Mouse (Mus musculus) cerebellum, adult 11 months (tissue): ENCODE data around the gene Cntrob.
A peak's percentile ranks its signal among the peaks of the same experiment; 100 is the strongest.

Experiments used
- DNase-seq: peaks from one replicate; pipeline ENCODE4 v3.0.0; 2022

Cntrob gene

DNA sequence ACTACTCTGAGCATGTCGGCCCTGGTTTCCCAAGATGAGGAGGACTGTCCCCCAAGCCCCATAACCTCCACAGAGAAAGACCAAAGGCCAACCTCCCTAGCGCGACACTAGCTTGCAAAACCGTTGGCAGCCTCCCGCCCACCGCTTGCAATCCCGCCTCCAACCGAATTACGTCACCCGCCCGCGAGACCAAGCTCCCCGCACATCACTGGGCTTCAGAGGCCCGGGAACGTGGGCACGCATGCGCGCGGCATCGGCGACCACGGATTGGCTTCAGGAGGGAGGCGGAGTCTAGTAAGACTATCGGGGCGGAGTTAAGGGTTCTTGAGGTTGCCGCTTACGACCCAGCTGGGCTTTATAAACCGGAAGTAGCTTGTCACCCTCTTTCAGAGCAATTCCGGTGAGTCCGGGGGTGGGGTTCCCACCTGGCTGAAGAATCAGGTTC, at the start of gene Cntrob, which contains the start of gene Trappc1:
Gene Cntrob, minus strand, starts transcription at position 109 of the 445 bp plus-strand sequence.
Gene Trappc1, plus strand, starts transcription at position 314 of the 445 bp plus-strand sequence.
- DNase-seq = peak; percentile 99

DNA sequence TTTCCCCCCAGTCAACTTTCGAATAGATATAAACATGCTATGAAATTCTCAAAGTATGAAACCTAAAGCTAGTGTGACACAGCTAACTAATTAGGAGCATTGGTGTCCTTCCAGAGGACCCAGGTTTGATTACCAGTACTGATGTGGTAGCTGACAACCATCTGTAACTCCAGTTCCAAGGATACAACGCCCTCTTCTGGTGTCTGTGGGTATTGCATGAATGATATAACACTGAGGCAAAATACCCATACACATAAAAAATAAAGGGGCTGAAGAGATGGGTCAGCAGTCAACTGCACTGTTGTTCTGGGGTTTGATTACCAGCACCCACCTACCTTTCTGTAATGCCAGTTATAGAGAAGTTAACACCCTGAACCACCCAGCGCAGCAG, 49.2 kb upstream of the Cntrob start:
- no peak for DNase-seq

DNA sequence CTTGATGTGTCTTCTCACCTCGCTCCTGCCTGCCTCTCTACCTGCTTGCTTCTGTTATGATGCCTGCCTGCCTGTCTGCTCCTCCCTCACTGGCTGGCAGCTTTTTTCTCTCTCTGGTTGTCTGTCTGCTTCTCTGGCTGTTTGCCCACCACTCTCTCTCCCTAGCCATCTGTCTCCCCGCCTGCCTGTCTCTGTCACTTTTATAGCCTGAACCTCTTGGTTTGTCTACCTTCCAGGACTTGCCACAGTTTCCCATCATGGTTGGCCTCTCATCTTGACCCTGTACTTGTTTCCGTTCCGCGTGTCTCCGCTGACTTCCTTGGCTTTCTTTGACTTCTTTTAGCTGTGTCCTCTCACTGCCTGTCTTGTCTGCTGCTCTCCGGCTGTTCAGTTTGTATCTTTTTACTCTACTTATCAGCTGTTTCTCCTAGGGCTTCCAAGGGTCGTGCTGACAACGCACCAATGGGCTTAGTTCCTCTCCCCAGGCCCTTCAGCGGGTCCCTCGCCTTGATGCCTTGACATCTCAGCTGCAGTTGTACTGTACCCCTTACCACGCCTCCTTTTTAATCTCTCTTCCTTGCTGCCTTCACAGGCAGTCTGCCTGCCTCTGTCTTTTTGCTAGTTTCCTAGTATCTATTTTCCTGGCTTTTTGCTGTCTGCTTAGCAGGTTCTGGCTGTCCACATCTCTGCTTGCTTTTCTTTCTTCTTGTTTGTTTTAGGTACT, 48.6 kb upstream of the Cntrob start:
- DNase-seq = peak; percentile 89

GRCm38 (mm10) chr11:69371601-69372000, 48.0 kb upstream of the Cntrob start:
- DNase-seq = no peak

DNA sequence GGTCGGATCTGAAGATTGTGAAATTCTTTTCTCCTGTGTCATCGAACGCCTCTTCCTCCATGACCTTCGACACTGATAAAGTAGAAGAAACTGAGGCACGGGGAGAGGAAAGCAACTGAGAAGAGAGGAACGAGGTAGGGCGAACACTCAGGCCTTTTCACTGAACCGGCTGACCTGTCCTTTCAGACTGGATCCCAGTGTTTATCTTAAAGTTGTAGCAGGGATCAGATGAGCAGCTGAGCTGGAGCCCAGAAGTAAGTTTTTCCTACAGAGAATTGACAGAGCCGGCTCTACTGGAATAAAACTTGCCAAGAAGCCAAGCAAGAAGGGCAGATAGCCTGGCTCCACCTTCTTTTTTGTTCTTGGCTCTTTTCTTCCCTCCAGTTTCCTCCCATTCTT, 47.2 kb upstream of the Cntrob start:
- DNase-seq = no peak

DNA sequence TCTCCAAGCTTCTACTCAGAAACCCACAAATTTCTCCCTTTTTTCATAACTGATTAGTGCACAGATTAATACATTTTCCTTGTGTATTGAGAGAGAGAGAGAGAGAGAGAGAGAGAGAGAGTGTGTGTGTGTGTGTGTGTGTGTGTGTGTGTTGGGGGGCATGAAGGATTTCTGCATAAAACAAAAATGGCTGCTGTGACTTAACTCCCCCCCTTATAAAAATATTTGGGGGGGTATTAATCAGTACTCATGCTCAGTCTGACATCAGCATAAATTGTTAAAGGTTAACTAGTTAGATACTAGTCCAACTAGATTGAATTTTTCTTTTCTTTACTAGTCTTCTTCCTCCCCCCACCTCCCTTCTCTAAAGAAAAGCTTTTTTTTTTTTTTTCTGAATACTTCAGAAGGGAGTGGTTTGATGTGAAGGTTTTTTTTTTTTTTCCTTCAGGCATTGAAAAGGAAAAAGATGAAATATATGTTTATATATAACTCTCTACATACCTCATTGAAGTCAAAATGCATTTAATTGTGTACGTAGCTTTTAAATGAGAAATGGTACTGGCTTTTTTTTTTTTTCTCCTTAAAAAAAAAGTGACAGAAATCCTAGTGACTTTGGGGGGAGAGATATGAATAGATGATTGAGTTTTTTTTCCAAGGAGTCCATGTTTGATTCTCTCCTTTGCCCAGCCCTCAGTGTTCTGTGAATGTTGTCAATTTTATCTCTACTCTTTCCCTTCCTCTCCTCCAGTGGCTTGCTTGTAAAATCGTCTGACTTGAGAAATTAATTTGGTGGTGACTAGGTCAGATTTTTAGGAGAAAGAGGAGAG, 46.6 kb upstream of the Cntrob start:
- DNase-seq = no peak

DNA sequence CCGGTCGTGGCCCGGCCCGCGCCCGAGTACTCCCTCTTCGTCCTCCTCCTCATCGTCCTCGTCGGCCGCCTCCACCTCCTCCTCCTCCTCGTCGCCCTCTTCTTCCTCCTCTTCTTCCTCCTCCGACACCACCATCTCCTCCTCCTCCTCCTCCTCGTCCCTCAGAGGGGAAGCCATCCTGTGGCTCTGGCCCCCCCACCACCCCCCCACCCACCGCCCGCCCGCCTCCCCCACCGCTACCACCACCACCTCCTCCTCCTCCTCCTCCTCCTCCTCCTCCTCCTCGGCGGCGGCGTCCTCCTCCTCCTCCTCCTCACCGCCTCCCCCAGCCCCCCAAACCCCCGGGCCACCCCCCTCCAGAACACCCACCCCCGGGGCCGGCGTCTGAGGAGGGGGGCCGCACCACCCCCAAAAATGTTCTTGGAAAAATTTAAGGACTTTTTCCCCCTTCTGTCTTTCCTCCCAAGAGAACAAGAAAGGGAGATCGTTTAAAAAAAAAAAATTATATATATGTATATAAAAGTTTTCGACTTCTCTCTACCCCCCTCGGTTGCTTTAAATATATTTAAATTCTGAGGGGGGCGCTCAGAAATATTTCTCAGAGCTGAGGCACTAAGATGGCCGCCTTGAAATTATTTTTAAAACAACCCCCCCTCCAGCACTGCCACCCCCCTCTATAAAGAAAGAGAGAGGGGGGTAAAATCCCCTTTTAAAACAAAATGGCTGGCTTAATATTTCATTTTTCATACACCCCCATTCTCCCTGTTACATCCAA, 45.8 kb upstream of the Cntrob start, which contains the start of gene Chd3:
Gene Chd3, minus strand, starts transcription at position 192 of the 775 bp plus-strand sequence.
- DNase-seq = no peak

GRCm38 (mm10) chr11:69368356-69369214, 45.0 kb upstream of the Cntrob start:
- peak; percentile 51 for DNase-seq

GRCm38 (mm10) chr11:69367616-69368355, 44.2 kb upstream of the Cntrob start:
- DNase-seq = no peak

- no peak for DNase-seq
These were observed 43.5 kb upstream of the Cntrob start for GRCm38 (mm10) chr11:69366855-69367615.

DNA sequence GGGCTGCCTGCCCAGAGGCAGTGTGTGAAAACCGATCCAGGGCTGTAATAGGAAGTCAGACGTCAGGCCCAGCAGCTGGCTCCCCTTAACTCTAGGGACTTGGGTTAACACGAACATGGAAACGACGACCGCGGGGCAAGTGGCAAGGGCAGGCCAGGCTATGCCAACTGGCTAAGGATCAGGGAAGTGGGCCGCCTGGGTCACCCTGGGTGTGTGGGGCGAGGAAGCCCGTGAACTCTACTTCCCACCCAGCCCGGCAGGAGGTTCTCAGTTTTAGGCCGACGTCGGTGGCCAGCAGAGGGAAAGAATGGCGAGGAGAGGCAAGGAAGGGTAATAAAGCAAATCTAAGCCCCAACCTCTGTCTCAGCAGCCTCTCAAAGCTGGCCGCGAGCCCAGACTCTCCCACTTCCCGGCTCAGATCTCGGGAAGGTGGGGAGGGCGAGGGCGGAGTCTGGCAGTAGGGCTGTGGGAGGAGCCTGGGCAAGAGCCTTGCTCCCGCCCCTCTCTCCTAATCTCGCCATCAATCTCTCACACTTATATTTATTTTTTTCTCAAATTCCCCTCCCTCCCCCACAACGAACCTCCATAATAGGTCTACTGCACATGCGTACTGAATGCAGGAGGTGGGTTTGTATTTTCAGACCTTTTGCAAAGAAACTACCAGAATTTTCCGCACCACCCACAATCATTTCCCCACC, 42.7 kb upstream of the Cntrob start:
- DNase-seq = peak; percentile 75

GRCm38 (mm10) chr11:69365722-69366121, 42.1 kb upstream of the Cntrob start:
- DNase-seq = no peak

- DNase-seq = peak; percentile 88
These were observed 41.3 kb upstream of the Cntrob start for GRCm38 (mm10) chr11:69364910-69365309.

- DNase-seq = no peak
These were observed 40.8 kb upstream of the Cntrob start for GRCm38 (mm10) chr11:69364376-69364775.

GRCm38 (mm10) chr11:69362479-69362878, 38.9 kb upstream of the Cntrob start:
- DNase-seq = no peak

DNA sequence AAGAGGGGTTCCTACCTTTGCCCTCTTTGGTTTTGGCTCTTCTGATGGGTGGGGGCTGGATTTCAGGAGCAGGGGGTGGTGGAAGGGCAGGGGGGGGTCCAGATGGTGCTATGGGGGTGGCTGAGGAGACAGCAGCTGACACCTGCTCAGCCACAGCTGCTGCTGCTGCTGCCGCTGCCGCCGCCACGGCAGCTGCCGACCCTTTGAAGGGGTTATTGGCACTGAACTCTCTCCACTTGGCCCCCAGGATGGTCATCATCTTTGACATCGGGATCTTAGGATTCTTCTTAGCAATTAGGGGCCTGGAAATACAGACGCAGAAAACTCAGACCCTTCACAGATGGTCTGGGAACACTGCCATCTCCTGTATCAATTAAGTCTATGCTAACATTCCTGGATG, 38.4 kb upstream of the Cntrob start:
- DNase-seq = no peak

- no peak for DNase-seq
These were observed 34.1 kb upstream of the Cntrob start for GRCm38 (mm10) chr11:69357690-69358089.

DNA sequence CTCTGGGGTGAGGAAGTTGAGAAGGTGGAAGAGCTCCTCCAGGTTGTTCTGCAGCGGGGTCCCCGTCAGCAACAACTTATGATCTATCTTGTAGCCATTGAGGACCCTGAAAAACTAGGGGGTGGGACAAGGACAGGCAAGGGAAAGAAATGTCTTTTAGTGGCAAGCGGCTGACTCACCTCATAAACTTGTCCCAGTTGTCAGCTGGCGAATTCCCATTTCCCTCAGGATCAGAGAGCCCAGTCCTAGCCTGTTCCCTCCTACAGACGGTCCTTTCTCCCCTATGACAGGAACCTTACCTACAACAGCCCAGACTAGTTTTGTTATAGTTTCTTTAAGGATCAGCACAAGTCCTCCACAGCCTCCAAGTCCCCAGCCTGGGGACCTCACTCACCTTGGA, 33.0 kb upstream of the Cntrob start:
- no peak for DNase-seq

- DNase-seq = no peak
These were observed 22.9 kb upstream of the Cntrob start for GRCm38 (mm10) chr11:69346441-69346840.
